Mouse (Mus musculus): ENCODE results near the gene Tnfsf10. TPM values are rescaled to one million over a fixed set of nuclear protein-coding genes. Genes with fewer than 3 reads are reported as not detected.
"Not testable (repeated sequence)": the region's sequence is repeated elsewhere in the genome, so short reads cannot be mapped to it uniquely, and the experiment has no call there.

The Tnfsf10 gene
- 1 to 10 TPM in 1 of 2 experiments, under 1 TPM in 1; 0.81 to 1.2 TPM for total RNA-seq (2021)
- long read RNA-seq, experiment 1, full-length matches to known transcripts, result 1 of 1 reads
- long read RNA-seq, experiment 1, partial matches to known transcripts, result 0 of 1 reads
- long read RNA-seq, experiment 1, other reads (novel, unspliced or antisense), result 0 of 1 reads
- long read RNA-seq, experiment 2, full-length matches to known transcripts, result 1 of 1 reads
- long read RNA-seq, experiment 2, partial matches to known transcripts, result 0 of 1 reads
- long read RNA-seq, experiment 2, other reads (novel, unspliced or antisense), result 0 of 1 reads

DNA sequence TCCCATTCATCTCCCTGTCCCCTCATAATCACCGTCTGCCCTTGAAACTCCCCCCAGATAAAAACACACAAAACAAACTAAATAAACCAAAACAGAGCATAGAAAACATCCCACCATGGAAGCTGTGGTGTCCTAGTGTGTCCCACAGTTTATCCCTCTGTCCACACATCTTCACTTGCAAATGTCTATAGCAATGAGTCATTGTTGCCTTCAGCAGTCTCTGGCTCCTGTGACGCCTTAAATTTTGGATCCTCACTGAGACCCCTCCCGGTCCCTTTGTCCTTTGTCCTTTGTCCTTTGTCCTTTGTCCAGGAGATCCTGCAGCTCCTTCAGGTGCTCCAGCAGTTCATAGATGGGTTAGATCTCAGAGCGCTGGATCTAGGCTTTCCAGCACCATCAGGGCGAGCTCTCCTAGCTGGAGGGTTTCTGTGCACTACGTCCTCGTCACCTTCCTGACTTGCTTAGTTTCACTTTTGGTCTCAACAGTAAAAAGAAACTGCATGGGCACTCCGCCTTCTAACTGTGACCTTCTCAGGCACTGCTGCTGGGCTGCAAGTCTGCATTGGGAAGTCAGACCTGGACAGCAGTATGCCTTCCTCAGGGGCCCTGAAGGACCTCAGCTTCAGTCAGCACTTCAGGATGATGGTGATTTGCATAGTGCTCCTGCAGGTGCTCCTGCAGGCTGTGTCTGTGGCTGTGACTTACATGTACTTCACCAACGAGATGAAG, at the start of gene Tnfsf10:
Tnfsf10 (plus strand) TSS at position 470 of the 729 bp plus-strand sequence.
- DNase-seq (ENCODE audit: low spot score in 2 of 2), result no peak

- no peak for DNase-seq (ENCODE audit: low spot score in 2 of 2)
Measured at GRCm38 (mm10) chr3:27267327-27267726, 49.5 kb upstream of the Tnfsf10 start.

DNA sequence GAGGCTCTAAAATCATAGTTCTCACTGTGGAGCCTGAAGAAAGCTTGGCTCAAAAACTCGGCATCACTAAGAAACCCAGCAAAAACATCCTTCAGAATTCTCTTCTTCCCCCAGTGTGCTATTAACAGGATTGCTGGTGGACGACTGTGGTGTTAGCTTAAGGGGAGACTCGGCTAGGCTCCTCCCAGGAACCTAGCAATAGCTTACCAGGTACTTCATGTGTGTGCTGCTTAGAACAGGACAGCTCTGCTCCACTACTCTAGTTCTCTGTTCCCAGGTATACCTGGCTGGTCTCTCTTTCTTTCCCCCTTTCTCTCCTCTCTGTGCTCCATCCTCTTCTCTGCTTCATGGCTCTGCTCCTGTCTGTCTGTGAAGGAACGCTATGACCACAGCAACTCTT, 48.9 kb upstream of the Tnfsf10 start:
- DNase-seq (ENCODE audit: low spot score in 2 of 2), result no peak

GRCm38 (mm10) chr3:27269151-27269550, 47.7 kb upstream of the Tnfsf10 start:
- no peak for DNase-seq (ENCODE audit: low spot score in 2 of 2)

DNA sequence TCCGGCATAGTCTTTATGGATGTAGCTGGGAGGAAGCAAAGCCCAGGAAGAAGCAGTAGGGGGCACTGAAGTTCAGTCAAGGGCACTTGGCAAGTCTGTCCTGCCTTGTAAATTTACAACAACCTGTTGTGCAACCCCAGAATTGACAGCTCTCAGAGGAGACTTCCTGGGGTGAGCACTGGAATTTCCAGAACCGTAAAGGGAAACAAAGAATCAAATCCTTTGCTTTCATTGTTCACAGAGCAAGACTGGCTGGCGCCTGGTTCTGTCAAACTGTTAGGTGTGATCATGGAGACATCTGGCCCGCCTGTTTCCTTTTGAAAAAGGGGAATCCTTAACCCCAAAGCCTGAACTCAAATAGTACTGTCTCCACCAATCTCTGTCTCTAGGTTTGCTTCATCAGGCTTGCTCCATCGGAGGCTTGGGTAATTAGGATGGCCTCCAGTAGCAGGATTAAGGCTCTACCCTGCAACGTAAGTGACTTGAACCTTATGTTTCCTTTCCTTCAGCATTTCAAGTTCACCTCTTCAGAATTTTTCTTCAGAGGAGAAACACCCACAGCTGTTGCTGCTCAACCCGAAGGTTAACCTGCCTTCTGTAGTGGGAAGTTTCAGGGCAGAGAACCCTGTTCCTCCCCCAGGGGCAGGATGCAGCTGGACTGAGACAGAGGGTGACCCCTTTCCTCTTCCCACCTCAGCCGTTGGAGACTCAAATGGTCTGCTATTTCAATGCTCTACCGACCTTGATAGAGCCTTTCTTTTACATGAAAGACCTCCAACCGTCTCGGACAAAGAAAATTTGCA, 46.5 kb upstream of the Tnfsf10 start:
- no peak for DNase-seq (ENCODE audit: low spot score in 2 of 2)

- no peak for DNase-seq (ENCODE audit: low spot score in 2 of 2)
Measured at GRCm38 (mm10) chr3:27272926-27273745, 43.7 kb upstream of the Tnfsf10 start.

- not testable (repeated sequence) for DNase-seq (ENCODE audit: low spot score in 2 of 2)
Measured at GRCm38 (mm10) chr3:27279286-27279925, 37.4 kb upstream of the Tnfsf10 start.

DNA sequence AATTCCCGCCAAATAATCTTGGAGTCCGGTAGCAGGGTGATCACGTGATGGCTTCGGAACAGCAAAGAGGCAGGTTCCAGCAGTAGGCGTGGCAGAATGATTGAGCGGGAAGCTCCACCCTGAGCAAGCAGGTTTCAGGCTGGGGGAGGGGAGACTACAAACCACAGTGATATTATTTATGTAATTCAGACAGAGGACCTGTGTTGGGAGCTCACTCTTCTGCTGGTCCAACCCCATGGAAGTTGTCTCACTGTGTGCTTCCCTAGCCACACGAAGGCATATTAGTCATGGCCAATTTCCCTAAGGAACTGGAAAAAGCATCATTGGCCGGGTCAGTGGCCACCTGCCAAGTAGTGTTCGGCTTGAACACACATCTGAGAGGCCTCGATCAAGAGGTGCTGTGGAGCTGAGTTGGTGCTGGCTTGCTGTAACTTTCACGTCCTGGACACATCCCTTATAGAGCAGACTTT, 36.5 kb upstream of the Tnfsf10 start:
- no peak for DNase-seq (ENCODE audit: low spot score in 2 of 2)

DNA sequence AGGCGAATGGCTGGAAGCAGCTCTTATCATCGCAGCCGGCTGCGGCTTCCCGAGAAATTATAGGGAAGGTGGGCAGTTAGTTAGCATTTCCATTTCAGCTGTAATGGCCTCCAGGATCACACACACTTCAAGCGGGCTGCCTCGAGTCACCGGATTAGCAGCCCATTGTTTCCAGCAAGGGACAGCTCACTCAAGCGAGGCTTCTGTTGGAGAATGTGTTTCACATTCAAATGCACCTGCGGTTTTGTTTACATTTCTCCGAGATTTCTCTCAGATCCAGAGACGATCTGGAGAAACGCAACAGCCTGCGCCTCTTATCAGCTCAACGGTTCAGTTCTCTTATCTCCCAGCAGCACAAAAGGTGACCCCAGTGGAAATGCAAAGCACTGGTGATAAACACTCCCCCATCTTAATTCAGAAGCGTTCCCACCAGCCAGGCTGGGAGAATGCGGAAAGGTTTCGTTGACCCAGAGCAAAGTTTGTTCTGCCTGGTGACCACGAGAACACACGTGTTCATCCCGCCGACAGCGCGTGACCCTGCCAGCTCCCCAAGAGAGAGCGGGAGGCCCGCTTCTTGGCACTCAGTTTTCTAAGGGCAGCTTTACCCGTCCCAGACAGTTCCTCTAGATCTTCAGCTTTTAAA, 33.6 kb upstream of the Tnfsf10 start:
- peak in 1 of 2 experiments; percentile 12 for DNase-seq (ENCODE audit: low spot score in 2 of 2)

- no peak for DNase-seq (ENCODE audit: low spot score in 2 of 2)
Measured at GRCm38 (mm10) chr3:27283796-27284195, 33.0 kb upstream of the Tnfsf10 start.

DNA sequence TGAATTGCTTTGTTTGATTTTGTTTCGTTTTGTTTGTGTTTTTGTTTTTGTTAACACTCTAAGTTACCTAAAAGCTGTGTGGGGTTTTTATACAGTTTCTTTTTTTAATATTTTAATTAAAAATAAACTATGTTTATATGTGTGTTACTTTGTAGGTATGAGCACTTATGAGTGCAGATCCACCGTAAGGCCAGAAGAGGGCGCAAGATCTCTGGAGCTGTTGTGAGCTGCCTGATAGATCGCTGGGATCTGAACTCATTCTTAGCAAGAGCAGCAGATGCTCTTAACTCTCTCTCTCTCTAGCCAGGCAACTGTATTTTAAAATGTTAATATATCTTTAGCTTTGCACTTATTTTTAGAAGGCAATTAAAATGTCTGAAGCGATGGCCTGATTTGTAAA, 32.6 kb upstream of the Tnfsf10 start:
- DNase-seq (ENCODE audit: low spot score in 2 of 2), result no peak

DNA sequence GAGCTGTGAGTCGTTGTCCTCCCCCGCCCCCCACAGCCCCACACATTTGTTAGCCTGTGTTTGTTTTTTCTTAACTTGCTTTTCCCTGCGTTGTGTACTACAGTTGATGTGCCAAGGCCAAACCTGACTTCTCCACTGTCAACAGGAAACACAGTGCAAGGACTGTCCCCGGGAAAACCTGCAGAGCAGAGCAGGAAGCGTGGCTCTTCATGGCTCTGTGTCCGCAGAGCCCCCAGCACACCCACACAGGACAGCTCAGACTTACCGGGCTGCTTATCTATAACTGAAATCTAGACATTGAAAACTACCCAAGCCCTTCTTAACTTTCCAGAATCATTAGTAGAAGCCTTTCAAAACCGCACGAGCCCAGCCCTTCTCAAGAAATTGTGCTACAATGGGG, 31.8 kb upstream of the Tnfsf10 start:
- no peak for DNase-seq (ENCODE audit: low spot score in 2 of 2)

GRCm38 (mm10) chr3:27288301-27288700, 28.5 kb upstream of the Tnfsf10 start:
- no peak for DNase-seq (ENCODE audit: low spot score in 2 of 2)

DNA sequence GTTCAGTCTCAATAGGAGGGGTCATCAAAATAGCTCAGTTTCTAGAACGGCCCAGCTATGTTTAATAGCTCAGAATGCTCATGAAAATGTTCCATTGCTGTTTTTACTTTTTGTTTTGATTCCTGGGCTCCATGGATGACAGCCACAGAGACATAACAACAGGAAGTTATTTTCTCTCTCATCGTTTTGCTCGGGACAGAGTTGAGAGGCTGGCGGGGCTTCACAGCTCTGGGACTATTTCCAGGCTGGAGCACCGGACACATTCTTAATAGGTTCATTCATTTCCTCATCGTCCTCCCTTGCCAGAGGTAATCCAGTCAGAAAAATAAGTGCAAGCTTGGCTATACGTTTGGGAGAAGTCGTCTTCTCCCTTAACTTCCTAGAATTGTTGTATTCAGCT, 27.9 kb upstream of the Tnfsf10 start:
- DNase-seq (ENCODE audit: low spot score in 2 of 2), result no peak

GRCm38 (mm10) chr3:27290285-27290684, 26.5 kb upstream of the Tnfsf10 start:
- DNase-seq (ENCODE audit: low spot score in 2 of 2), result no peak

DNA sequence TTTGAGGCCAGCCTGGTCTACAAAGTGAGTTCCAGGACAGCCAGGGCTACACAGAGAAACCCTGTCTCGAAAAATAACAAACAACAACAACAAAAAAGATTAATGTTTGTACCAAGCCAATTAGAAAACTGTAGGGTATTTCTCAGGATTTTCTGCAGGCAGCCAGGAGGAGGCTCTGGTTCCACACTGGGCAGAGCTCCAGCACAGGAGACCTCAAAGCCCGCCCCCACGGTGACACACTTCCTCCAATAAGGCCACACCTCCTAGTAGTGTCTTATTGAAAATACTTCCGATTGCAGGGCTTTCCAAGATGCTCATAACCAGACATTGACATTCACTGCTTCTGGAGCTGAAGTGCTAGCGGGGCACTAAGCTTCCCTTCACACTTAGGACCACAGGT, 25.9 kb upstream of the Tnfsf10 start:
- not testable (repeated sequence) for DNase-seq (ENCODE audit: low spot score in 2 of 2)

DNA sequence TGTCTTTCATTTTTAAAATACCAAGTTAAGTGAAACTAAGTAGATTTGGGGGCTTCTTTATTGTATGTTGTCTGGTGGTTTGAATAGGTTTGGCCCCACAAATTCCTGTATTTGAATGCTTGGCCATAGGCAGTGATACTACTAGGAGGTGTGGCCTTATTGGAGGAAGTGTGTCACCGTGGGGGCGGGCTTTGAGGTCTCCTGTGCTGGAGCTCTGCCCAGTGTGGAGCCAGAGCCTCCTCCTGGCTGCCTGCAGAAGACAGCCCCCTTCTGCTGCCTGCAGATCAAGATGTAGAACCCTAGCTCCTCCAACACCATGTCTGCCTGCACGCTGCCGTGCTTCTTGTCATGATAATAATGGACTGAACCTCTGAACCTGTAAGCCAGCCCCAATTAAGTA, 25.4 kb upstream of the Tnfsf10 start:
- DNase-seq (ENCODE audit: low spot score in 2 of 2), result not testable (repeated sequence)

DNA sequence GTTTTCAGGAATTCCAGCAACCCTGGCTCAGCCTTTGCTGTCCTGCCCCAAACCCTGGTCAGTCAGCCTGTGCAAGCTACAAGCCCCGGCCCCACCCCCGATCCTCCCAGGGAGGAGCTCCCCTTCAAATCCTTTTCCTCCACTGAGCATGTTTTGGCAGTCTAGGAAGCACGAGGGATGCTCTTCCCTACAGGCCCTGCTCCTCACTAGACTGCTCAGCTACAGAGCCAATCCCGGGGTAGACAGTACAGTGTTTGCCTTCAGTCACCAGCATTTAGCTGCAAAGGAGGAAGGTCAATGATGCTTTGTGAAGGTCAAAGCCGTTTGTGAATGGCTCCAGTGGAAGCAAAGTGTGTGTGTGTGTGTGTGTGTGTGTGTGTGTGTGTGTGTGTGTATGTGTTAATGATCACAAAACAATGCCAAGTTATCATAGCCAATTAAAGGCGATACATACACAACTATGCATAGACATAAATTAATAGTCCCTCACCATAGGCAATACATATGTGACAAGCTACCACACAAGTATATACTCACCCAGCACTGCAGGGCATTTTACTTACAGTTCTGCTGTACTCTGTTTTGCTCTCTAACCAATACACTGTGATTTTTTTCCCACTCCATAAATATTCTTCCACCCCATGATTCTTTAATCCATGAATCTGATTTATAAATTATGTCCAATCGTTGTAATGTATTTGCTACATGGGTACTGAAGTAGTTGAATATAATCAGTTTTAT, 23.0 kb upstream of the Tnfsf10 start:
- no peak for DNase-seq (ENCODE audit: low spot score in 2 of 2)

- no peak for DNase-seq (ENCODE audit: low spot score in 2 of 2)
Measured at GRCm38 (mm10) chr3:27300451-27300850, 16.4 kb upstream of the Tnfsf10 start.
